Mouse (Mus musculus): ENCODE data around the gene Tmod4.

Tmod4 gene

GRCm38 (mm10) chr3:95139586-95140288 lies 15.5 kb downstream of the Tmod4 start:
- DNase-seq, result peak; percentile 93

- DNase-seq, result no peak
Observed at GRCm38 (mm10) chr3:95140289-95140595, 16.0 kb downstream of the Tmod4 start.

DNA sequence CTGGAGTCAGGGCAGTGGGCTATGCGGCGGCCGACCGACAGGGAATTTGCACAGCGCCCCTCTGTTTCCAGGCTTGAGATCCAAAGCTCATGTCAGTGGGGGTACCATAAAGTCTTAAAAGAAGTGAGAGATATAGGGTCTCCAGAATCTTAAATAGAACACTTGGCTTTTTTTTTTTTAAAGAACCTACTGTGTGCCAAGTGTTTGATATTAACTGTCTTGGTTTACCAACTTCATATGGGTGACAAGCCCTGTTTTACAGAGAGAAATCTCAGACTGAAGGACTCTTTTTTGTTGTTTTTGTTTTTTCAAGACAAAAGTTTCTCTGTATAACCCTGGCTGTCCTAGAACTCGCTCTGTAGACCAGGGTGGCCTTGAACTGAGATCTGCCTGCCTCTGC lies 16.5 kb downstream of the Tmod4 start:
- DNase-seq, result no peak

DNA sequence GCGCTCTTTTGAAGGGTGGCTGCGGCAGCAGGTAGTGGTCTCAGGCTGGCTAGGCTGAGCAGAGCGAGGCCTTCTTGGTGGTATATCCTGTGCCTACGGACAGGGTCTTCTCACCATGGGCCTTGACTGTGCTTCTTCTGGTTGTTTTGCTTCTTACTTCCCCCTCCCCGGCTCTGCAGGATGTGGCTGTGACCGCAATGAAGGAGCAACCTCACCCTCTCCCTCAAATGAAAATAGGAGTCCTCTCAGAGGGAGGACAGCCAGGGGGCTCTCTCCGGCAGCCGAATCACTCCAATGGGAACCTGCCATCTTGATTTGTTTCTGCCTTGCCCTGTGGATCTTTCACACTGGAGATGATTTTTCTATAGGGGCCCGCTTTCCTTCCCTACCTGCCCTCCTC lies 17.2 kb downstream of the Tmod4 start:
- no peak for DNase-seq

DNA sequence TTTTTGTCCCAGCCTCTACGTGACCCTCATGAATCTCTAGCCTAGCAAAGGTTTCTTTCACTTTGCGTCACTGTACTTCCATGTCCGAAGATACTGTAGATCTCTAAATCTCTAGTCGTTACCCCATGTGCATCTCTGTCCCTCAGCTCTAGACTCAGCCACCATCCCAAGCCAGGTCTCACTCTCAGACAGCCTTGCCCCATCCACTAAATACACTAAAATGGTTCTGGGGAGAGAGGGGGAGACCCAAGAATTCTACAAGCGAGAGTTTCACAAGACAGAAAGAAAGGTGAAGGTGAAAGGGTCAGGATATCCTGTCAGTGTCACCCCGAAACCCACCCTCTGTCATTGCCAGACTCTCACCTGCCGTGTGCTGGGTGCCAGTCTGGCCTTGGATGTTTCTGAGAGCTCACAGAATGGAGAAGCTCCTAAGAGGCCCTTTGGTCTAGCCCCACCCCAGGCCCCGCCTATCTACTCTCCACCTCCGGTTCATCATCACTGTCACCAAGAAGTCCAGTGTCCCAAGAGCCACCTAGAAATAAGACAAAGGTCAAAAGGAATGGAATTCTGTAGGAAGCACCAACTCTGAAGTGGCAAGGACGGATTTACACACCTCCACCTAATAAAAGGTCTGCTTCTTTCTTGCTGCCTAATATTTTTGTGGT lies 17.8 kb downstream of the Tmod4 start, which contains the start of gene Tnfaip8l2:
Gene Tnfaip8l2 (minus strand): TSS at position 409 of the 665 bp plus-strand sequence.
- DNase-seq, result peak; percentile 39

- DNase-seq, result peak; percentile 94
Observed at GRCm38 (mm10) chr3:95142617-95143011, 18.3 kb downstream of the Tmod4 start.

GRCm38 (mm10) chr3:95147924-95148323 lies 23.6 kb downstream of the Tmod4 start:
- DNase-seq, result peak; percentile 45

GRCm38 (mm10) chr3:95153874-95154273 lies 29.6 kb downstream of the Tmod4 start:
- peak; percentile 66 for DNase-seq

- DNase-seq, result no peak
Observed at GRCm38 (mm10) chr3:95159511-95159986, 35.3 kb downstream of the Tmod4 start.

DNA sequence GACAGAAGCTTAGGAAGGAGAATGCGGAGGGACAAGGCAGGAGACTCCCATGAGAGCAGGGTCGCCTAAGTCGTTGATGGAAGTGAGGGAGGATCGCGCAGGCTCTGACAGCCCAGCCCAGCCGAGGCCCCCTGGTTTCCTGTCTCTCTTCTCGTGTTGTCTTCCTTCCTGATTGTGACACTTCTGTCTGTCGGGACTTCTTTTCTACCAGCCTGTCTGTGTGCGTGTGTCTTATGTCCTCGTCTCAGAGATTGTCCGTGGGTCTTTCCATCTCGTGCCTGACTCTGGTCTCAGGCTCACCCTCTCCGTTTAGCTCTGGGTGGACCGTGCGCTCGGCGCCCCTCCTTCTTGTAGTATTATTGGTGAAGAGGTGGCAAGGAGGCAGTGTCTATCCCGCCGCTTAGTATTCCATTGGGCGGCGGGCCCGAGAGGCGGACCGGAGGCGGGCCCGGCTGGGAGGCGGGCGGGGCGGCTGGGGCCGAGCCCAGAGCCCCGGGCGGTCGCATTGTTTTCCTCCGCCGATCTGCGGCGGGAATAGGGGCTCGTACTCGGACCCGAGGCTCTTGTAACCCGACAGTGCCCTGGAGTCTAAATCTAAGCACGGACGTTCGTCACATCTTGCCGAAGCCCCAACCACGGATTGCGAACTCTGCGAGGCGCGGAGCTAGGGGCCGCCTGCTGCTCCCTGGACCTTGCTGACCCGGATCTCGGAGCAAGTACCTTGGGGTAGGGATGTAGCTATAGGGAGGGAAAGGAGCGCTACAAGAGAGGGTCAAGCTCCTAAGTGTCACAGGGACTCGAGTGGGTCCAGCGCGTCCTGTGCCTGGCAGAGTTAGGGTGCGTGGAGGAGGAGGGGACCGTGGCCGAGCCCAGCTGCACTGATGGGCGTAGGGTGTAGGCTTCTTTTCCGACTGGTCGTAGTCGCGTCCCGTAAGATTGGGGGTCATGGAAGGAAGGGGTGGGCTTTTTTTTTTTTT lies 36.0 kb downstream of the Tmod4 start, which contains the start of gene Sema6c:
Gene Sema6c (plus strand): TSS at position 471 of the 977 bp plus-strand sequence.
- DNase-seq, result peak; percentile 91

GRCm38 (mm10) chr3:95161041-95161551 lies 36.8 kb downstream of the Tmod4 start:
- no peak for DNase-seq

DNA sequence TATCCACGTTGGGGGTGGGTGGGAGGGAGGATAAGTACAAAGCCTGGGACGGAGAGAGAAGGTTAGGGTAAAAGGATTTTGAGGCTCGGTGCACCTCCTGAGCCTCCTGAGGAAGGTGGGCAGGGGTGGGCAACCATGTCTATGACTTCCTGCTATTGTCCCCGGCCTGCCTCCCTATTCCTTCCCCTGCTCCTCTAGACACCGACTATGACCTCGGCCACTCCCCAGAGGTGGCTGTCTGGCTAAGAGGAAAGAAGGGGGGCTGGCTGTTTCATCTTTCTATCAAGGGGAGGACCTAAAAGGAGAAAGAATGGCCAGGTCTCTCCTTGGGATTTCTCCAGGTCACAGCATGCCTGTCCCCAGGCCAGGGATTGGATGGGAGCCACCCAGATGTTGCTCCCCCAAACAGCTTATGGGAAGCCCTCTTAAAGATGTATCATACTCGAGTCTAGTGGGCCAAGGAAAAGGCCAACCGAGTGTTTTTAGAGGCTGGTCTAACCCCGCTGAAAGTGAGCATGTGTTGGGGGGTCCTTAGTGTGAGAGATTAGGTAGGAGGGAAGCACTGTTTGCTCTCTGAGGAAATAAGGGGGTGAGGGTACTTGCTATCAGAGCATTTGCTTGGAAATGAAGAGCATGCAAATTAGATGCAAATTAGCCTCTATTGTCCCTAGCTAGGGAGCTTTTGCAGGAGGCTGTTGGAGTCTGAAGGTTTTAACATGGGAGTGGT lies 37.5 kb downstream of the Tmod4 start:
- DNase-seq, result no peak

DNA sequence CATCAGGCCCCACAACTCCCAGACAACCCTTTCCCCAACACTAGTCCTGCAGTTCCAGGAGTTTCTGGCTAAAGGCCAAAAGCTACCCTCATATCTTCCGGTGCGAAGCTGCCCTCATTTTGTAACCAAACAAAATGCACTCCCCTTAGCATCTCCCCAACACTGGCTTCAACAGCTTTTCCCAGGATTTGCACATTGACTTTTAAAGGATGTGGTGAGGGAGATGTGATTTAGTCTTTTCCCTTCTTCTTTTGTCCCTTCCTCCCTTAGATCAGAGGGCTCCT lies 38.0 kb downstream of the Tmod4 start:
- DNase-seq, result no peak

DNA sequence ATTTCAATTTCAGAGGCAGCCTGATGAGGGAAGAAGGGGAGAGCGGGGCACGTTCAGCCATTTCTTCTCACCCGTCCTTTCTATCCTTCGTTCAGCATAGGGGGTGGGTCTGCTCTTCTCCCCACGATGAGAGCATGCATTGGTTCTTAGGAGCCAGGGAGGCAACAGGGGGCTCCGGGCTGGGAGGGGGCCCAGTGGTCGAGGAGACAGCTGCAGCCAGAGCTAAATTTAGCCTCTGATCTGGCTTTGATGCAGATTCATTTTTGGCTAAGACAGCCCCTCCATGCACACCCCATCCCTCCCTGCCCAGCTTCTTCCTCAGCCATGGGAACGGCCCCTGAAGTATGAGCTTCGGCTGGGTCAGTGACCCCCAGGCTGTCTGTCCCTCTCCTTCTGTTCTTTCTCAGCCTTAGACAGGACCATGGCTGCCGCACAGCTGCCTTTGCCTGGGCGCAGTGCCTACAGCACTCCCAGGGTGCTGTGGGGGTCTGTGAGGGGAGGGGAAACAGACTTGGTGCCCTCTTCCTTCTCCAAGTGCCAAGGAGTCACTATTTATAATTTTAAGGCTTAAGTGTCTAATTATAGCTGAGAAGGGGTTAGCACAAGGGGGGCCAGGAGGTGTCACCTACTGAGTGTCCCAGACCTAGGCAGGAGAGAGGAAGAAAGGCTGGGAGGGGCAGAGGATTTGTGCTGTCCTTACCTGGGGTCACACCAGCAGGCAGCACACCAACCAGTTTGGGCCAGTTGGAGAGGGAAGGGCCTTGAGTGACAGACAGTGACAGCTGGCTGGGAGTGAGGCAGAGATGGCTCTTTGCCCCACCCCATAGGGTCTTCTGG lies 39.4 kb downstream of the Tmod4 start:
- no peak for DNase-seq

DNA sequence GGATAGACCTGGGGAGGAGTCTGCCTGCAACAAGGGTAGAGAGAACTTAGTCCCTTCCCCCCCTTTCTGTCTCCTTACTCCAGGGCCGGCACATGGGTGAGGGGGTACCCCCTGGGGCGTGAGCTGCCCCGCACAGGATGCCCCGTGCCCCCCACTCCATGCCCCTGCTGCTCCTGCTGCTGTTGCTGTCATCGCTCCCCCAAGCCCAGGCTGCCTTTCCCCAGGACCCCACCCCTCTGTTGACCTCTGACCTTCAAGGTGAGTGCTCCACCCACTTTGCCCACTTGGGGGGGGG lies 39.9 kb downstream of the Tmod4 start:
- DNase-seq, result no peak

- no peak for DNase-seq
Observed at GRCm38 (mm10) chr3:95164840-95165239, 40.6 kb downstream of the Tmod4 start.

DNA sequence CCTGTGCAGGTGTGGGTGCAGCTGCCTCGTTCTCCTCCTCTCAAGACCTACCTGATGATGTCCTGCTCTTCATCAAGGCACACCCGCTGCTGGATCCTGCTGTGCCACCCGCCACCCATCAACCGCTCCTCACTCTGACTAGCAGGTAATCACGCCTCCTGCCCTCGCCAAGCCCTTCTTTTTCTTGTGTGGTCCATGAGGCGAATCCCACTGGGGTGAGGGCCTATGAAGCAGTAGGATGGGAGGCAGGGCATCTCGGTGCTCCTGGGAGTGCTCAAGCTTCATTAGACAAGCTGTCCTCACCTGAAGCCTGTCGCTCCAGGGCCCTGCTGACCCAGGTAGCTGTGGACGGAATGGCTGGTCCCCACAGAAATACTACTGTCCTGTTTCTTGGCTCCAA lies 45.7 kb downstream of the Tmod4 start:
- DNase-seq, result no peak

- no peak for DNase-seq
Observed at GRCm38 (mm10) chr3:95171105-95171504, 46.8 kb downstream of the Tmod4 start.

- DNase-seq, result no peak
Observed at GRCm38 (mm10) chr3:95172526-95173255, 48.4 kb downstream of the Tmod4 start.

- DNase-seq, result peak; percentile 36
Observed at GRCm38 (mm10) chr3:95173256-95173949, 49.1 kb downstream of the Tmod4 start.
